Mouse (Mus musculus): ENCODE measurements around the gene Gm9125.
"Not testable (repeated sequence)": the region's sequence is repeated elsewhere in the genome, so short reads cannot be mapped to it uniquely, and the experiment has no call there.

Gm9125 gene

DNA sequence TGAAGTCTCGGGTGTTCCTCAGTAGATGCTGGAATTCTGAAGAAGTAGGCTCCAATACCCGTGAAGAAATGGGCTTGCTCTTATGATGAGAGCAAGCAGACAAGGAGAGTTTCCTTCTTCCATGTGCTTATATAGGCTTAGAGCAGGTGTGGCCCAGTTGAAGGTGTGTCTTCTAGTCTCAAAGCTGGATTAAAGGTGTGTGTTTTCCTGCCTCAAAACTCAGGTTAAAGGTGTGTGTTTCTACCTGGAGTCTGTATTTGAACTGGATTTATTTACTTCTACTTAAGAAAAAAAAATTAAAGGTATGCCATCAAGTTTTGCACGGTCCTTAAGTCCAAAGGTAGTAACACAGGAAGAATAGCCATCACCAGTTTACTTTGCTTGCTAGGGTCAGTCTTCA lies at the start of gene Gm9125:
Gene Gm9125 (minus strand): TSS at position 101 of the 400 bp plus-strand sequence.
- DNase-seq (ENCODE audit: low spot score): not testable (repeated sequence)

DNA sequence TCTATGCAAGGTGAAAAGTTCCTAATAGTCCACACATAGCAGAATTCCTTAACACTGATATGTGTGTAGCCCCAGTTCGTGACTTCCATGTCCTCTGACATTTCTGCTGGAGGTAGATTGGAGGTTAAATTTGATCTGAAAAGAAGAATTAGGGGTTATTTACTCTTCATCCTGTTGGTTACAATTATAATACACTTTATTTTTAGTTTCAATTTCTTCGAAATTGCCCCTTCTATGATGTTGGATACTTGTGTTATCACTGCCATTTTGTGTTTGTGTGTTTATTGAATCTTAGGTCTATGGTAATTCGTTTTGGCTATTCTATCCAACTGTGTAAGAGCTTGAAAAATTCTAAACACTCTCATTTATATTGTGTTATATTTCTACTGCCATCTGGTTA lies 17.9 kb upstream of the Gm9125 start, which contains the start of gene Gm10697:
Gene Gm10697 (minus strand): TSS at position 101 of the 400 bp plus-strand sequence.
- DNase-seq (ENCODE audit: low spot score): not testable (repeated sequence)

DNA sequence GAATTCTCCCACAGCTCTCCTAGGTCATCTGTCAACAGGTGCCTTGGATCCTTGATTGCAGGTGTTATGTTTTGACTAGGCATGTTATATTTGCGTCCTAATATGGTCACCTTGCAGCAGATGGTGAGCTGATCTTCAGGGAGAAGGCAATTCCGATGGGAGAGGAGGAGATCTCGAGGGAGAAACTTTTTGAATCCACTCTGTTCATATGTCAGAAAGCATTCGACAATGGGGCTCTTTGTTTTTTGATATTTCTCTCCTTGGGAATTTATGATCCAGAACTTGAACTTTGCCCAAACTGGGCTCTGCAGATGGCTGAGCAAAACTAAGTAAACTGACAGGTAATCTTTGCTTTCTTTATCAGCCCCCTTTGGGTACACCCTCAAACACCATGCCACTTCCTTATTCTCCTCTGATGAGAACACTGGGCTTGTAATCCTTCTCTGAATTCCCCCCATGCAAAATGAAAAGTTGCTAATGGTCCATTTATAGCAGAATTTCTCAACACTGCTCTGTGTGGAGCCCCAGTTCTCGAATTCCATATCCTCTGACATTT lies 5.0 kb downstream of the Gm9125 start:
- DNase-seq (ENCODE audit: low spot score): not testable (repeated sequence)

DNA sequence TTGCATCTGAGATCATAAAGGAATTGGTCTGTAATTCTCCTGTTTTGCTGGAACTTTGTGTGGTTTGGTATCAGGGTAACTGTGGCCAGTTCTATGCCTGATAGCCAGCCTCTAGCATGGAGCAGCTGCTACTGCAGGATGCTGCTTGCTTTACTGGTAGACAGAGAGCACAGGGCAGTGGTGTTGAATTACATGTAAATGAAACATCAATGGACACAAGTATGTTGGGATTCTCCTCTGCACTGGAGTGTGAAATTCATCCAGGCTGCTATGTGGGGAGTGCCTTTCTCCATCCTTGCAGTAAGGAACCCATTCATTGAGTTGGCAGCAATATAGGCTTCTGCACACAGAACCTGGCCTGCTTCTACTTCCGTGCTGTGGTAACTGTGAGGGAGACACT lies 16.4 kb downstream of the Gm9125 start:
- DNase-seq (ENCODE audit: low spot score): not testable (repeated sequence)

DNA sequence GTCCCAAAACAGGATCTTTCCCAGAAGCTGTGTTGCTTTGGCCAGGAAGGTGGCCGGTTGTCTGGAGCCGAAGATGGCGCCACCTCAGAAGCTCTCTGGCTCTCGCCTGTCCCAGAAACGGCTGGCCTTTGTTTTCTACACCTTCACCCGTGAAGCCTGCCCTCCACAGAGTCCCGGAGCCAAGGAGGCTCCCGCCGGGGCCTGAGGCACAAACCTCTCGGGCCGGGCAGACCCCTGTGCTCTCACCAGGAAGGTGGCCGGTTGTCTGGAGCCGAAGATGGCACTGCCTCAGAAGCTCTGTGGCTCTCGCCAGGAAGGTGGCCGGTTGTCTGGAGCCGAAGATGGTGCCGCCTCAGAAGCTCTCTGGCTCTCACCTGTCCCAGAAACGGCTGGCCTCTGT lies 20.3 kb downstream of the Gm9125 start:
- DNase-seq (ENCODE audit: low spot score): not testable (repeated sequence)

All from MN1 (cell line).